Mouse (Mus musculus) ovary, adult 18-20 months (tissue): ENCODE measurements around the gene Lrrc25.

ENCODE experiments used
- DNase-seq: peaks from one replicate; pipeline ENCODE4 v3.0.0; 2022; ENCODE audit warnings: low spot score, mixed read lengths

The Lrrc25 gene

GRCm38 (mm10) chr8:70616645-70617044, 690 bp downstream of the Lrrc25 start:
- DNase-seq = no peak

GRCm38 (mm10) chr8:70617985-70618384, 2.0 kb downstream of the Lrrc25 start:
- no peak for DNase-seq

GRCm38 (mm10) chr8:70618888-70619334, 3.0 kb downstream of the Lrrc25 start:
- DNase-seq = no peak

- DNase-seq = no peak
Observed at GRCm38 (mm10) chr8:70622220-70622619, 6.3 kb downstream of the Lrrc25 start.

GRCm38 (mm10) chr8:70625104-70625503, 9.1 kb downstream of the Lrrc25 start:
- DNase-seq = no peak

GRCm38 (mm10) chr8:70627041-70627440, 11.1 kb downstream of the Lrrc25 start:
- DNase-seq = no peak

- DNase-seq = no peak
Observed at GRCm38 (mm10) chr8:70628986-70629490, 13.1 kb downstream of the Lrrc25 start.

- DNase-seq = peak; percentile 76
Observed at GRCm38 (mm10) chr8:70629574-70630531, 13.9 kb downstream of the Lrrc25 start.

GRCm38 (mm10) chr8:70630532-70631381, 14.8 kb downstream of the Lrrc25 start:
- DNase-seq = no peak

- no peak for DNase-seq
Observed at GRCm38 (mm10) chr8:70631436-70631835, 15.5 kb downstream of the Lrrc25 start.

- no peak for DNase-seq
Observed at GRCm38 (mm10) chr8:70632346-70632892, 16.5 kb downstream of the Lrrc25 start, which contains the start of gene Gdf15. Gdf15 (minus strand) TSS chr8:70632456.

GRCm38 (mm10) chr8:70634066-70634465, 18.1 kb downstream of the Lrrc25 start:
- DNase-seq = no peak

GRCm38 (mm10) chr8:70635527-70635926, 19.6 kb downstream of the Lrrc25 start:
- DNase-seq = no peak

- DNase-seq = no peak
Observed at GRCm38 (mm10) chr8:70636838-70637237, 20.9 kb downstream of the Lrrc25 start.

- DNase-seq = no peak
Observed at GRCm38 (mm10) chr8:70638752-70639151, 22.8 kb downstream of the Lrrc25 start.

- no peak for DNase-seq
Observed at GRCm38 (mm10) chr8:70643019-70643418, 27.1 kb downstream of the Lrrc25 start.

- DNase-seq = no peak
Observed at GRCm38 (mm10) chr8:70644065-70644464, 28.1 kb downstream of the Lrrc25 start.

- no peak for DNase-seq
Observed at GRCm38 (mm10) chr8:70645501-70646224, 29.7 kb downstream of the Lrrc25 start.

GRCm38 (mm10) chr8:70646369-70646768, 30.4 kb downstream of the Lrrc25 start:
- no peak for DNase-seq

GRCm38 (mm10) chr8:70646775-70647174, 30.8 kb downstream of the Lrrc25 start:
- DNase-seq = no peak
